Mouse (Mus musculus): ENCODE measurements at regions not wholly inside any gene's neighbourhood (a gene's known extent, or its start where the extent isn't known, plus 50 kb on each side); places are given as distances from the start of the nearest gene placed in this dataset.
A peak's percentile ranks its signal among the peaks of the same experiment; 100 is the strongest.

DNA sequence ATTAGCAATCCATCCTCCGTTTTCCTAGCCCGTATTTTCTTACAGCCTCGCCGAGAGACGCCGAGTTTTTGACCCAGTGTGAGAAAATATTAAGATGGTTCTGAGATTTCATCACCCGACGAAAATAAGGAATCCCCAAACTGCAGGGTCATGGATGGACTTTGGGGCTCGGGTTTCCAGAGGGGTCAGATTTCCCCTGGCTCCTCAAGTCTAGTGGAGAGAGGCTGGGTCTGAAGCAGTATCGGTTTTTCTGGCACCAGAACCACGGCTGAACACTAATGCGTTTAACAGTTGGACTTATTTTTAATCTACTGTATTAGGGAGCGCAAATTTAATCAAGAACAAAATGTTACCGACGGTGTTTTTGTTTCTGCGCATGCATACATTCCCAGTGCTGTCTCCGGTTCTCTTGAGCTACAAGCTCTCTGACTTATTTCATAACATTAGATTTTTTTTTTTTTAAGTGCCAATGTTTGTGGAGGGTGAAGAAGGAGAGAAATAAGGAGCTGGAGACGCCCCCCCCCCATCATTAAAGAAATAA is 75.2 kb upstream of the Arid5b start:
- WGBS, result 74% methylated on average over 18 of the region's 18 CpGs
- Histone ChIP-seq H3K9me3 (no peaks in the 10 kb centered on the region), H3K36me3 (no peaks in the 10 kb centered on the region), H3K27me3 (ENCODE audit: insufficient read depth, poor library complexity, severe bottlenecking) (no peaks in the 10 kb centered on the region), H3K4me3 (no peak overlapping the region), H3K27ac (0 out of 2 replicates have a peak overlapping the region, but pooled peaks have one; percentile 53), H3K4me1 (replicated peaks) (peaks cover 28% of the 10 kb centered on the region)
- no peak for DNase-seq (ENCODE audit: low spot score)

DNA sequence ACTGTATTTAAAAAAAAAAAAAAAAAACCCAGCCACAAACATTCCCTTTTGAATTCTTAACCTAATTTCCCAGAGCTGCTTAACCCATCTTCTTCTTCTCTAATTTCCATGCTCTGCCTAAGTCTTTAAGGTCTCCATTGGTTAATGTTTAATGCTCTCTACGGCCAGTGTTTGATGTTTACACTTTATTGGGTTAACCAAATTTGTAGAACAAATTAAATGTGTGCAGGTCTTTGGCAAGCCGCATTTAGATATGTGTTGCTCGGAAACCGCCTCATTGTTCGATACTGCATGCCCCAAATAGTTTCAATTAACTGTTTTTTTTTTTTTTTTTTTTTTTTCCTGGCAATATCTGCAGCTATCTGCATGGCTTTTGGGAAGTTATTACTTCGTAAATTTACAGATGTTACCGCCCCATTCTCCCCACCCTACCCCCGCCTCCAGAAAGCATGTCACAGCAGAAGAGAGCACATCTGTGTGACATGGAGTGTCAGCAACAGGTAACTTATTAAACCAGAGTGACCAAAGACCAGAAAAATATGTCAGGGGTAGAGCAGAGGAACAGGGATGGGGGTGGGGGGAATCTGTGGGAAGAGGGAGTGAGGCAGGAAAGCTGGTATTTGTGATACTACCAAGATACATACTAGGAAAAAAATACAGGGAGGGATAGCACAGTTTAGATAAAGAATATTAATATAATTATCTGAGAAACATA is 73.5 kb upstream of the Arid5b start:
- Histone ChIP-seq H3K27ac (no peak overlapping the region), H3K4me1 (replicated peaks) (peaks cover 28% of the 10 kb centered on the region), H3K9me3 (no peaks in the 10 kb centered on the region), H3K36me3 (no peaks in the 10 kb centered on the region), H3K4me3 (no peak overlapping the region), H3K27me3 (ENCODE audit: insufficient read depth, poor library complexity, severe bottlenecking) (no peaks in the 10 kb centered on the region)
- WGBS, result 83% methylated on average over 8 of the region's 8 CpGs
- no peak for DNase-seq (ENCODE audit: low spot score)

GRCm38 (mm10) chr10:68351441-68351840 is 72.9 kb upstream of the Arid5b start:
- no peak overlapping the region for H3K4me3 ChIP-seq
- no peak overlapping the region for H3K27ac ChIP-seq
- DNase-seq (ENCODE audit: low spot score), result no peak
- H3K27me3 ChIP-seq (ENCODE audit: insufficient read depth, poor library complexity, severe bottlenecking), result no peaks in the 10 kb centered on the region
- WGBS, result 88% methylated on average over 5 of the region's 5 CpGs
- H3K4me1 ChIP-seq (replicated peaks), result peaks cover 28% of the 10 kb centered on the region
- H3K36me3 ChIP-seq, result no peaks in the 10 kb centered on the region
- H3K9me3 ChIP-seq, result no peaks in the 10 kb centered on the region

DNA sequence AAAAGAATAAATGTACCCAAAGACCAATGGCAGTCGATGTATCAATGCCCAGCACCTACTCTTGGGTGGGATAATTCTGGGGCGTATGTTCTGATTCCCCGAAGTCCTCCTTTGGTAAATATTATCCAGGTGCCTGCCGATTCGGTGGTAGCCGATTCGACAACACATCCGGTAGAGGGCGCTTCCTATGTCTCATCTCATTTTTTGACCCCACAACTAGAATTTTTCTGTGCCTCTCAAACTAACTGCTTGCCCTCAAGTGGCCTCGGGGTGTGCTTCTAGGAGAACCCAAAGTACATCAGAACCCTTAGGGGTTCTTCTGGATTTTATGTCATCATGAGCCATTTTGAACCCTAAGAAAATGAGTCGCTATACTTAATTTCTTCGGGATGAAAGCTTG is 72.3 kb upstream of the Arid5b start:
- H3K27me3 ChIP-seq (ENCODE audit: insufficient read depth, poor library complexity, severe bottlenecking), result no peaks in the 10 kb centered on the region
- no peaks in the 10 kb centered on the region for H3K36me3 ChIP-seq
- H3K27ac ChIP-seq, result no peak overlapping the region
- WGBS, result 87% methylated on average over 12 of the region's 12 CpGs
- no peak for DNase-seq (ENCODE audit: low spot score)
- H3K4me1 ChIP-seq (replicated peaks), result peaks cover 29% of the 10 kb centered on the region
- H3K9me3 ChIP-seq, result no peaks in the 10 kb centered on the region
- H3K4me3 ChIP-seq, result no peak overlapping the region

DNA sequence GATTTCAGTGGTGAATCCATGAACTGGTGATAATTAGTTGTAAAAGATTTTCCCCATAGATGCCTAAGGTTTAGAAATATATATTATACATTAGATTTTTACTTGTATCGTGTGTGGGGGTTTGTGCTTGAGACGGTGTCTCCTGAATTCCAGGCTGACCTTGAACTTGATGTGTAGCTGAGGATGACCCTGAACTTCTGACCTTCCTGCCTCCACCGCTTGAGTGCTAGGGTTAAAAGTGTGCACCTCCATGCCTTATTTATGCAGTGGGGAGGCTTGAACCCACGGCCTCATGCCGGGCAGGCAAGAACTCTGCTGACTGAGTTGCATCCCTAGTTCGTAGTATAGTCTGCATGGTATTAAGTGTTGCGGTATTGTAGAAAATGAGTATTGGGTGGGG is 69.3 kb upstream of the Arid5b start:
- H3K36me3 ChIP-seq, result no peaks in the 10 kb centered on the region
- WGBS, result 92% methylated on average over 7 of the region's 7 CpGs

DNA sequence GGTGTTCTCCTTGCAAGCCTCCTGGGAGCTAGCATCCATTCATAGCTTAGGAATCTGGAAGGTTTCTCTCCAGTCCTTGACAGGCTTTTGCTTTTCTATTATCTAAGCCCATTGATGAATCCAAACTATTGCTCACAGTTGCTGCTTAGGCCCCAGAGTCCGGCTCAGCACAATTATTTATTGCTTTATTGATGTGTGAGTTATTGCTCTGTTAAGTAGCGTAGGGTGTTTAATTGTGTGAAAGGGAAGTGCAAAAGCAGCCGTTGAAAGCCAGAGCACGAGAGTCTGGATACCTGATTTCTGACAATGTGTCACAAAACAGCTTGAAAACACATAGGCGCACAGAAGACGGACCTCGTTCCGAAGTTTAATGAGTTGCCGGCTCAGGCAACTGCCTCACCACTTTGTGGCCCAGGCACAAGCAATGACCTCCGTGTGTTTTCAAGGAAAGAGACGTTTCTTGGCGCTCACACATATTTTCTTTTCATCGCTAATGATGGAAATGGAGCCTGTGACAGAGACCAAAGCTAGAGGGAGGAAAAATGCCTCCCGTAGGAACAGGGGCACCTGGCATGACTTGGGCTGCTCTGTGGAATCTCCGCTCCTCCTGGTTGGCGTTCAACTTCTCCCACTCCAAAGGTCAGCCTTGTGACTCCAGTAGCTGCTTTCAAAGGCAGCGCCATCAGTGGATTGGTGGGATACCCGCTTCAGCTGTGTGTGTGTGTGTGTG is 66.6 kb upstream of the Arid5b start:
- H3K27ac ChIP-seq, result no peak overlapping the region
- no peaks in the 10 kb centered on the region for H3K36me3 ChIP-seq
- WGBS, result 92% methylated on average over 18 of the region's 18 CpGs
- no peak for DNase-seq (ENCODE audit: low spot score)
- H3K4me1 ChIP-seq (replicated peaks), result peaks cover 7% of the 10 kb centered on the region
- no peak overlapping the region for H3K4me3 ChIP-seq
- H3K27me3 ChIP-seq (ENCODE audit: insufficient read depth, poor library complexity, severe bottlenecking), result no peaks in the 10 kb centered on the region
- H3K9me3 ChIP-seq, result peaks cover 14% of the 10 kb centered on the region

More for the DNA sequence above, 69.3 kb upstream of the Arid5b start:
- no peaks in the 10 kb centered on the region for H3K27me3 ChIP-seq (ENCODE audit: insufficient read depth, poor library complexity, severe bottlenecking)
- H3K4me1 ChIP-seq (replicated peaks), result peaks cover 15% of the 10 kb centered on the region
- no peak overlapping the region for H3K4me3 ChIP-seq
- no peak overlapping the region for H3K27ac ChIP-seq
- no peak for DNase-seq (ENCODE audit: low spot score)
- H3K9me3 ChIP-seq, result peaks cover 6% of the 10 kb centered on the region

- 93% methylated on average over 2 of the region's 2 CpGs for WGBS
- Histone ChIP-seq H3K27ac (no peak overlapping the region), H3K36me3 (no peaks in the 10 kb centered on the region), H3K4me3 (no peak overlapping the region), H3K9me3 (peaks cover 14% of the 10 kb centered on the region), H3K4me1 (replicated peaks) (peaks cover 7% of the 10 kb centered on the region), H3K27me3 (ENCODE audit: insufficient read depth, poor library complexity, severe bottlenecking) (no peaks in the 10 kb centered on the region)
- DNase-seq (ENCODE audit: low spot score), result no peak
Measured at GRCm38 (mm10) chr10:68344211-68344610, 65.7 kb upstream of the Arid5b start.

DNA sequence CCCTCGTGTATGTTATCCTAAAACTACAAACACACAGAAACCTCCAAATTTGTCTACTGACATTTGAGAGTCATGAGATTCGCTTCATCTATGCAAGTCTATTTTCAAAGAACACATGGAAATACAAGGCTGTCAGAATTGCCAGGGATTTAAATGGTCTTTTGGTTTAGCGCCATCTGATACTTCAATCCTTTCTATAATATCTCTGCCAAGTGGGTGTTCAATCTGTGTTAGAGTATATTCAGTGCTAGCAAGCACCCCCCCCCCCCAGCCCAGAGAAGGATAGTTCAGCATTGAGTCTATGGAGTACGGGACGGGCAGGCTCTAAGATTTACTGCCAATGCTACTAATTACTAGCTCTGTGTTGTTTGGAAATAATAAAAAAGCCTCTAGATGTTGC is 55.5 kb upstream of the Arid5b start:
- no peak overlapping the region for H3K27ac ChIP-seq
- no peak overlapping the region for H3K4me3 ChIP-seq
- no peaks in the 10 kb centered on the region for H3K27me3 ChIP-seq (ENCODE audit: insufficient read depth, poor library complexity, severe bottlenecking)
- 0 out of 2 replicates have a peak, but pooled peaks cover 4% of the 10 kb centered on the region for H3K9me3 ChIP-seq
- no peak for DNase-seq (ENCODE audit: low spot score)
- no peaks in the 10 kb centered on the region for H3K4me1 ChIP-seq (replicated peaks)
- 90% methylated on average over 5 of the region's 5 CpGs for whole genome bisulfite sequencing
- H3K36me3 ChIP-seq, result no peaks in the 10 kb centered on the region

All from hindbrain, embryonic 10.5 days (tissue).